Mouse (Mus musculus) embryonic facial prominence, embryonic 14.5 days (tissue): ENCODE results near the gene Cps1. TPM values are rescaled to one million over a fixed set of nuclear protein-coding genes. Genes with fewer than 3 reads are reported as not detected.

ENCODE experiments used
- ATAC-seq: fragments of 200-750 bp; cut with Nextera tagmentation; 2 replicates; pipeline ENCODE4 v1.8.0; 2017; ENCODE audit warnings: low read depth, moderate number of reproducible peaks, moderate TSS enrichment
- DNase-seq: peaks from one replicate; pipeline ENCODE4 v3.0.0-alpha.2; 2015; ENCODE audit warnings: low spot score
- H3K27ac ChIP-seq: fragments of 300-500 bp; sonication (generic); replicated peaks from 2 replicates; pipeline ENCODE4 v1.5.1; 2014; ENCODE audit warnings: low read depth, mild to moderate bottlenecking, low read length, moderate library complexity
- H3K27me3 ChIP-seq: fragments of 300-500 bp; sonication (generic); replicated peaks from 2 replicates; pipeline ENCODE4 v1.6.1; 2014; ENCODE audit warnings: low read length; ENCODE audit not compliant: control insufficient read depth, insufficient read depth
- H3K36me3 ChIP-seq: fragments of 300-500 bp; sonication (generic); 2 replicates; pipeline ENCODE4 v1.6.1; 2014; ENCODE audit warnings: low read length, mixed read lengths; ENCODE audit not compliant: control insufficient read depth, insufficient read depth
- H3K4me1 ChIP-seq: fragments of 300-500 bp; sonication (generic); 2 replicates; pipeline ENCODE4 v1.6.1; 2014; ENCODE audit warnings: antibody characterized with exemption, low read length; ENCODE audit not compliant: control insufficient read depth, insufficient read depth
- H3K4me2 ChIP-seq: fragments of 300-500 bp; sonication (generic); 2 replicates; pipeline ENCODE4 v1.6.1; 2014; ENCODE audit warnings: low read depth, mild to moderate bottlenecking, low read length, moderate library complexity, mixed read lengths
- H3K4me3 ChIP-seq: fragments of 300-500 bp; sonication (generic); 2 replicates; pipeline ENCODE4 v1.5.1; 2014; ENCODE audit warnings: low read depth, mild to moderate bottlenecking, low read length
- H3K9ac ChIP-seq: fragments of 300-500 bp; sonication (generic); 2 replicates; pipeline ENCODE4 v1.6.1; 2014; ENCODE audit warnings: low read depth, mild to moderate bottlenecking, low read length, moderate library complexity, mixed read lengths
- H3K9me3 ChIP-seq: fragments of 300-500 bp; sonication (generic); 2 replicates; pipeline ENCODE4 v1.6.1; 2016; ENCODE audit warnings: low read length; ENCODE audit not compliant: control insufficient read depth
- WGBS: fragments of 180-500 bp; shearing (Covaris S2); extraction: QIAGEN DNeasy Blood & Tissue Kit; methylation state at CpG from one replicate; pipeline ENCODE4 v1.1.7; 2014; 5-methylcytosine and 5-hydroxymethylcytosine counted together
- polyA plus RNA-seq: library from polyadenylated mRNA; unstranded; fragments of >200 nt; fragmentation: Nextera tagmentation; extraction: Ambion mirVana; gene quantifications from 2 replicates; pipeline ENCODE4 v1.2.1, GENCODE M21; 2014

The Cps1 gene
- polyA plus RNA-seq, 1 experiment from 2014 or later, result 0.28 TPM

GRCm38 (mm10) chr1:67265222-67265621, 142.4 kb downstream of the Cps1 start:
- no peaks in the 10 kb centered on the region for H3K27me3 ChIP-seq
- 71% methylated on average over 1 of the region's 1 CpGs for WGBS
- DNase-seq, result no peak
- no peak overlapping the region for H3K4me3 ChIP-seq
- H3K27ac ChIP-seq, result no peak overlapping the region
- no peaks in the 10 kb centered on the region for H3K4me1 ChIP-seq
- H3K9ac ChIP-seq, result no peak overlapping the region
- no peak for ATAC-seq
- H3K36me3 ChIP-seq, result no peaks in the 10 kb centered on the region
- no peaks in the 10 kb centered on the region for H3K9me3 ChIP-seq
- H3K4me2 ChIP-seq, result no peak overlapping the region

GRCm38 (mm10) chr1:67267972-67268371, 145.1 kb downstream of the Cps1 start:
- Histone ChIP-seq H3K36me3 (no peaks in the 10 kb centered on the region), H3K9me3 (no peaks in the 10 kb centered on the region), H3K4me2 (no peak overlapping the region), H3K27me3 (no peaks in the 10 kb centered on the region), H3K4me1 (no peaks in the 10 kb centered on the region), H3K27ac (no peak overlapping the region), H3K4me3 (no peak overlapping the region), H3K9ac (no peak overlapping the region)
- ATAC-seq (no peak), DNase-seq (no peak)

GRCm38 (mm10) chr1:67268450-67268849, 145.6 kb downstream of the Cps1 start:
- Histone ChIP-seq H3K27me3 (no peaks in the 10 kb centered on the region), H3K9me3 (no peaks in the 10 kb centered on the region), H3K4me2 (no peak overlapping the region), H3K4me3 (no peak overlapping the region), H3K4me1 (no peaks in the 10 kb centered on the region), H3K36me3 (no peaks in the 10 kb centered on the region), H3K9ac (no peak overlapping the region), H3K27ac (no peak overlapping the region)
- ATAC-seq, result no peak
- DNase-seq, result no peak

- Histone ChIP-seq H3K9ac (no peak overlapping the region), H3K27ac (no peak overlapping the region), H3K4me3 (no peak overlapping the region), H3K4me1 (no peaks in the 10 kb centered on the region), H3K36me3 (no peaks in the 10 kb centered on the region), H3K4me2 (no peak overlapping the region), H3K27me3 (no peaks in the 10 kb centered on the region), H3K9me3 (no peaks in the 10 kb centered on the region)
- DNase-seq, result no peak
- WGBS, result 89% methylated on average over 1 of the region's 1 CpGs
- ATAC-seq, result no peak
Measured at GRCm38 (mm10) chr1:67276270-67276669, 153.4 kb downstream of the Cps1 start.

Other genes with a start within 250 kb of the Cps1 start
- 1,165 and 1,732 TPM in 2 replicates for gene Myl1, start 177.6 kb upstream of the Cps1 start, polyA plus RNA-seq
- 112 and 117 TPM in 2 replicates for gene Lancl1, start 84.2 kb upstream of the Cps1 start, polyA plus RNA-seq